In the genomic region with DNA sequence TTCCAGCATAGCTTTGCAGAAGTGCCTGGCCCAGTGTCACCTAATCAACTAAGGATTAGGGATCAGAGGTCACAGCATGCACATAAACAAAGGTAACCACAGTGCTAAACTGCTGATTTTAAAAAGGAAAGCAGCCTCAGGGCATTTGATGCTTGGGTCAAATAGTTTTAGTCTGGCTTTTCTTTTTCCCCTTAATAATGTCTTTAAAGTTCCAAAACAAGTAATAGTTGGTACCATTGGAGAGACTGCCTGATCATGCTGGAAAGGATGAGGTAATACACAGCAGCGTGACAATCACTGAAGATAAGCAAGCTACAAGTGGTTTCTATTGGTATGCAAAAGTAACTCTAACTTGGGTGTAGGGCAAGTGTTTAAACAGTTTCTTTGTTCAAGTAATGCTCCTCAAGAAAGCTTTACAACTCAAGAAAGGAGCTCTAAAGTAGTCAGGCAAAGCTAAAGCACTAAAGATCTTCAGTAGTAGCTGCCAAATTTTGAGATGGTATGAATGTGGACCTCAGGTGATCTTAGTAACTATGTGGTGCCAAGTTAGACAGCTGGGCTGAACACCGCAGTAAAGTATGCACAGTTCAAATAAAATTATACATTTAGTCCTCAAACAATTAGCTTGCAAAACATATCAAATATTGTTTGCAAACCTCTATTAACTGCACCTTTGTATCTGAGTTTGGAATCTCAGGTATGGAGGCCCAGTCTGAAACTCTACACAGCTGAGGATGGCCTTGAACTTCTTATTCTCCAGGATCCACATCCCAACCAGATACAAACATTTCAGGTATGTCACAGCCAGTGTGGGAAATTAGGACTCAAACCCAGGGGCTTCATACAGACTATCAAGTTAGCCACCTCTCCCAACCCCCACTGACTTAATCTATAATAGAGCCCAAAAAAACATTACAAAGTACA, we compare ENCODE assay signal across 9 mouse cellular contexts. TPM values are rescaled to one million over a fixed set of nuclear protein-coding genes. Genes with fewer than 3 reads are reported as not detected.
DNase-seq lines count a peak whose midpoint lies in the region; ATAC-seq lines count a peak whose summit lies in the region.
"Had no signal": no experiment of that assay in that cellular context is flagged by ENCODE, and none has a peak within 500 bp of the region (broad histone marks: within the 10 kb centered on the region; RNA-seq: fewer than 3 reads in every experiment).

No protein-coding gene starts in this region.

- H3K4me2 ChIP-seq in midbrain, embryonic 14.5 days (ENCODE audit: low read length), result peak overlapping the region; percentile 18; the same call in 1 of the 2 replicates
- H3K4me2 ChIP-seq in midbrain, embryonic 11.5 days, result no peak overlapping the region
- H3K4me2 ChIP-seq in intestine, embryonic 14.5 days (ENCODE audit: low read length), result 0 out of 2 replicates have a peak overlapping the region, but pooled peaks have one; percentile 13
- H3K4me2 ChIP-seq in stomach, embryonic 14.5 days (replicated peaks; ENCODE audit: low read depth, low read length), result 0 out of 2 replicates have a peak overlapping the region, but pooled peaks have one; percentile 5

- peaks cover 38% of the 10 kb centered on the region for H3K4me1 ChIP-seq in heart, embryonic 10.5 days
- H3K4me1 ChIP-seq in midbrain, embryonic 14.5 days (ENCODE audit: control insufficient read depth, insufficient read depth, low read length), result peaks cover 34% of the 10 kb centered on the region
- peaks cover 9% of the 10 kb centered on the region; the same call in 1 of the 2 replicates for H3K4me1 ChIP-seq in midbrain, embryonic 11.5 days (ENCODE audit: control insufficient read depth, insufficient read depth, low read length)
- H3K4me1 ChIP-seq in intestine, embryonic 14.5 days (replicated peaks; ENCODE audit: control insufficient read depth, insufficient read depth, low read length), result peaks cover 35% of the 10 kb centered on the region
- H3K4me1 ChIP-seq in stomach, embryonic 14.5 days (ENCODE audit: control insufficient read depth, insufficient read depth, low read length), result peaks cover 31% of the 10 kb centered on the region

- WGBS in heart, embryonic 10.5 days, result 58% methylated on average over 2 of the region's 2 CpGs
- WGBS in midbrain, embryonic 14.5 days, result 80% methylated on average over 2 of the region's 2 CpGs
- 84% methylated on average over 2 of the region's 2 CpGs for WGBS in midbrain, embryonic 11.5 days
- WGBS in intestine, embryonic 14.5 days, result 74% methylated on average over 2 of the region's 2 CpGs
- 71% methylated on average over 2 of the region's 2 CpGs for WGBS in stomach, embryonic 14.5 days

- no peak for ATAC-seq in midbrain, embryonic 14.5 days (ENCODE audit: low FRiP score, low TSS enrichment)
- no peak for ATAC-seq in midbrain, embryonic 11.5 days (ENCODE audit: low FRiP score)
- no peak for ATAC-seq in intestine, embryonic 14.5 days (replicated peaks; ENCODE audit: low FRiP score, low TSS enrichment, low read depth)
- ATAC-seq in stomach, embryonic 14.5 days (ENCODE audit: insufficient number of reproducible peaks, insufficient read depth, low FRiP score, low read depth), result no peak

- H3K9me3 ChIP-seq in heart, embryonic 10.5 days, result no peaks in the 10 kb centered on the region
- H3K9me3 ChIP-seq in midbrain, embryonic 14.5 days (ENCODE audit: control insufficient read depth, low read length), result no peaks in the 10 kb centered on the region
- H3K9me3 ChIP-seq in midbrain, embryonic 11.5 days (ENCODE audit: control insufficient read depth, low read length), result no peaks in the 10 kb centered on the region
- no peaks in the 10 kb centered on the region for H3K9me3 ChIP-seq in intestine, embryonic 14.5 days (ENCODE audit: control insufficient read depth, low read length)
- H3K9me3 ChIP-seq in stomach, embryonic 14.5 days (ENCODE audit: control insufficient read depth, low read depth, low read length), result no peaks in the 10 kb centered on the region

- no peak for DNase-seq in heart, embryonic 10.5 days (ENCODE audit: low spot score)
- no peak for DNase-seq in heart, adult 8-10 months (ENCODE audit: low spot score)
- DNase-seq in midbrain, embryonic 14.5 days, result no peak
- no peak for DNase-seq in midbrain, embryonic 11.5 days (ENCODE audit: low spot score, missing footprints)
- no peak for DNase-seq in intestine, embryonic 14.5 days (ENCODE audit: low spot score)
- DNase-seq in c-Kit-positive CD71-positive TER-119-positive erythroid progenitor cells, embryonic 14.5 days (ENCODE audit: low spot score), result no peak
- no peak for DNase-seq in layer of hippocampus, adult 8-10 months (ENCODE audit: low spot score in 2 of 2)
- DNase-seq: cerebellum, adult 11-12 months had no signal

- H3K4me3 ChIP-seq in heart, embryonic 10.5 days, result no peak overlapping the region
- H3K4me3 ChIP-seq in midbrain, embryonic 14.5 days (replicated peaks; ENCODE audit: low read depth, low read length), result no peak overlapping the region
- no peak overlapping the region for H3K4me3 ChIP-seq in midbrain, embryonic 11.5 days (ENCODE audit: low read depth, low read length)
- H3K4me3 ChIP-seq in intestine, embryonic 14.5 days (ENCODE audit: low read depth, low read length), result no peak overlapping the region
- H3K4me3 ChIP-seq in stomach, embryonic 14.5 days (ENCODE audit: low read depth, low read length), result no peak overlapping the region

- no peaks in the 10 kb centered on the region for H3K27me3 ChIP-seq in heart, embryonic 10.5 days (ENCODE audit: insufficient read depth, poor library complexity, severe bottlenecking)
- H3K27me3 ChIP-seq in midbrain, embryonic 14.5 days (ENCODE audit: control insufficient read depth, insufficient read depth, low read length), result no peaks in the 10 kb centered on the region
- no peaks in the 10 kb centered on the region for H3K27me3 ChIP-seq in midbrain, embryonic 11.5 days (ENCODE audit: control insufficient read depth, insufficient read depth, low read length)
- H3K27me3 ChIP-seq in intestine, embryonic 14.5 days (replicated peaks; ENCODE audit: control insufficient read depth, insufficient read depth, low read length), result no peaks in the 10 kb centered on the region
- no peaks in the 10 kb centered on the region for H3K27me3 ChIP-seq in stomach, embryonic 14.5 days (ENCODE audit: control insufficient read depth, insufficient read depth, low read length)

- peak overlapping the region; percentile 22; the same call in 1 of the 2 replicates for H3K27ac ChIP-seq in heart, embryonic 10.5 days
- H3K27ac ChIP-seq in midbrain, embryonic 14.5 days (replicated peaks; ENCODE audit: low read depth, low read length), result no peak overlapping the region
- H3K27ac ChIP-seq in midbrain, embryonic 11.5 days (ENCODE audit: low read depth, low read length), result no peak overlapping the region
- H3K27ac ChIP-seq in intestine, embryonic 14.5 days (ENCODE audit: low read depth), result no peak overlapping the region; the same call in 1 of the 2 replicates
- H3K27ac ChIP-seq in stomach, embryonic 14.5 days (ENCODE audit: low read length), result peak overlapping the region; percentile 44; the same call in 1 of the 2 replicates

- H3K9ac ChIP-seq in midbrain, embryonic 14.5 days (replicated peaks; ENCODE audit: low read length), result no peak overlapping the region; the same call in 1 of the 2 replicates
- no peak overlapping the region; the same call in 1 of the 2 replicates for H3K9ac ChIP-seq in midbrain, embryonic 11.5 days (ENCODE audit: low read length)
- H3K9ac ChIP-seq in intestine, embryonic 14.5 days (ENCODE audit: low read length), result no peak overlapping the region
- no peak overlapping the region for H3K9ac ChIP-seq in stomach, embryonic 14.5 days (replicated peaks; ENCODE audit: low read depth, low read length)

- peaks cover 12% of the 10 kb centered on the region; the same call in 1 of the 2 replicates for H3K36me3 ChIP-seq in heart, embryonic 10.5 days
- H3K36me3 ChIP-seq in midbrain, embryonic 14.5 days (ENCODE audit: control insufficient read depth, insufficient read depth, low read length), result no peaks in the 10 kb centered on the region
- no peaks in the 10 kb centered on the region; the same call in 1 of the 2 replicates for H3K36me3 ChIP-seq in midbrain, embryonic 11.5 days (ENCODE audit: control insufficient read depth, insufficient read depth, low read length)
- H3K36me3 ChIP-seq in intestine, embryonic 14.5 days (ENCODE audit: control insufficient read depth, insufficient read depth, low read length), result peaks cover 22% of the 10 kb centered on the region
- peaks cover 13% of the 10 kb centered on the region for H3K36me3 ChIP-seq in stomach, embryonic 14.5 days (ENCODE audit: control insufficient read depth, insufficient read depth, low read length)

RNA-seq across cellular contexts. Expression of a gene that starts 6.4 kb away (rescaled TPM):
- polyA plus RNA-seq in heart, embryonic 10.5 days (2016; fragmentation: Nextera tagmentation; extraction: Ambion mirVana), result 43.6 and 46.0 TPM in 2 replicates
- 10 to 100 TPM; 37.2 to 45.8 (median 39.8) TPM for total RNA-seq in heart, adult 8-10 months (2022)
- polyA plus RNA-seq in midbrain, embryonic 14.5 days (2014; fragmentation: Nextera tagmentation; extraction: Ambion mirVana), result 35.9 and 49.8 TPM in 2 replicates
- 41.7 and 42.6 TPM in 2 replicates for polyA plus RNA-seq in midbrain, embryonic 11.5 days (2014; fragmentation: Nextera tagmentation; extraction: Ambion mirVana)
- 50.5 and 68.2 TPM in 2 replicates for polyA plus RNA-seq in intestine, embryonic 14.5 days (2014; fragmentation: Nextera tagmentation; extraction: Ambion mirVana)
- 71.0 and 77.2 TPM in 2 replicates for polyA plus RNA-seq in stomach, embryonic 14.5 days (2014; fragmentation: Nextera tagmentation; extraction: Ambion mirVana)
- 10 to 100 TPM; 42.5 to 70.6 (median 55.4) TPM for total RNA-seq in layer of hippocampus, adult 8-10 months (2022)

Comparison
In these comparisons a context has a peak if more than half of its experiments do, and no peak if none do; other contexts are left out.
1. H3K27ac ChIP-seq: peak in heart, embryonic 10.5 days (single experiment) and stomach, embryonic 14.5 days (single experiment); none in midbrain, embryonic 14.5 days (single experiment), midbrain, embryonic 11.5 days (single experiment) and intestine, embryonic 14.5 days (single experiment).